Mouse (Mus musculus) ovary, adult 2 months (tissue): ENCODE results near the gene Mip. TPM values are rescaled to one million over a fixed set of nuclear protein-coding genes. Genes with fewer than 3 reads are reported as not detected.

ENCODE experiments used
- polyA plus RNA-seq: library from polyadenylated mRNA; depleted of rRNA; stranded (reverse); fragments of >200 nt; gene quantifications from 2 replicates; pipeline ENCODE4 v1.2.3, GENCODE M21; 2012; rRNA removed

The Mip gene
- 0.12 TPM in 1 of 2 replicates, not detected in the other for polyA plus RNA-seq

GRCm38 (mm10) chr10:128225538-128225937 lies at the start of gene Mip:
Gene Mip (plus strand): TSS chr10:128225838.

DNA sequence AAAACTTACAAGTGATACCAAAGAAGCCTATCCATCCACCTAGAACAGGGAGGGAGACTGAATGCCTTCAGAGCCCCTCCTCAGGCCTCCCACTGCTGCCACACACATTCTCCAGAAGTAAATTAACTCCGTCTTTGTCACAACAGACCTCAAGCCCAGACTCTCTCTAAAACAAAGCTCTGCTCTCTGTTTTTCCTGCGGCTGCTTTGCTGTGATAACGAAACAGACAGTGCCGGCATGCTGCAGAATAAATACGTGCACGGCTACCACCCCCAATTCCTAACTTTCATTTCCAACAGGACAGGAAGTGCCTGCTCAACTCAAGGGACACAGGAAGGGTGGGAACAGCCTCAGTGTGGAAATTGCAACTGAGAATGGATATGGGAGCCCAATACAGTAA lies 45.6 kb upstream of the Mip start, which contains the start of gene Rbms2:
TSS of gene Rbms2 (minus strand) at position 309 of the 400 bp plus-strand sequence.

DNA sequence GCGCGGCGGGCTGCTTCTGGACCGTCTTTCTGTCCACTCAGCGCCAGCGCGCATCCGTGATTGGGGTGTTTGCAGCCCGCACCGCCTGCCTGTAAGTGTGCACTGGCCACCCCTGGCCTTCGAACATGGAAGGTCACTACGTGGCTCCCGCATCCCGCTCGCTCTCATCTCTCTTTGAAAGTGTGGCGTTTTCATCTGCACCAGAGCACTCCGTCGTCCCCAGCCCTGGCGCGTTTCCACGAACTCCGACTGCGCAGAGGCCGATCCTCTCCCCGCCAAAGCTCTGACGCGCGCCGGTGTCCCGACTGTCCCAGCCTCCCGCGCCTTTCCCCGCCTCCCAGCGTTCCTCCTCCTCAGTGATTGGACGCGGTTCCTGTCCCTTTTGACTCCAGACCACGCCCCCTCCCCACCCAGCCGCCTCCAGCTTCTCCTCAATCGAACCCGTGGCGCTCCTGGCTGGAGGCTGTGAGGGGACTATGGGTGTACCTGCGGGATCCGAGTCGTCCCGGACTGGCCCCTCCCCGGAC lies 31.6 kb upstream of the Mip start, which contains the start of gene Gls2:
TSS of gene Gls2 (plus strand) at position 434 of the 527 bp plus-strand sequence.

GRCm38 (mm10) chr10:128211390-128212108 lies 14.1 kb upstream of the Mip start, which contains the start of gene Spryd4:
Gene Spryd4 (minus strand): TSS chr10:128211807.

GRCm38 (mm10) chr10:128231697-128232419 lies 6.2 kb downstream of the Mip start, which contains the start of gene Timeless:
Gene Timeless (plus strand): TSS chr10:128232065.

DNA sequence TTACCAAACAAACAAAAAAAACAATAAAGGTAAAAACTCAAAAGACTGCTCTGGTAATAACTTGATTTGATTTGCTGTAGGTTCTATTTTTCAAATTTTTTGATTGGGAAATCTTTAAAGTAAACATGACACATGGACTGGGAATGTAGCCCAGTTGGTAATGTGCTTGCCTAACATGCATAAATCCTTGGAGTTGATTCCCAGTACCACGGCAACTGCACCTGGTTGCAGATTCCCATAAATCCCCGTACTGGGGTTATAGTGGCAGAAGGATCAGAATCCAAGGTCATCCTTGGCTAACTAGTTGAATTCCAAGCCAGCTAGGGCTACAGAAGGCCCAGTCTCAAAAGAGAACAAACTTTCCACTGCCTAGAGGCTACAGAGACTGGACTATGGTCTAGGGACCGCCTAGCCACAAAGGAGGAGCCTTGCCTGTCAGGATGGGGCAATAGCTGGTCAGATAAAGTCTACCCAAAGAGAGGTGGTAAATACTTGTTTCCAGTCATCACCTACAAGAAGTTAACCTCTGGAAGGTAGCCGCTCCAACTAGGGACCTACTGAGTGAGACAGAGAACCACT lies 28.1 kb downstream of the Mip start, which contains the start of gene Apon:
TSS of gene Apon (plus strand) at position 420 of the 579 bp plus-strand sequence.

GRCm38 (mm10) chr10:128268371-128268770 lies 42.7 kb downstream of the Mip start, which contains the start of gene Apof:
Gene Apof (plus strand): TSS chr10:128268671.

DNA sequence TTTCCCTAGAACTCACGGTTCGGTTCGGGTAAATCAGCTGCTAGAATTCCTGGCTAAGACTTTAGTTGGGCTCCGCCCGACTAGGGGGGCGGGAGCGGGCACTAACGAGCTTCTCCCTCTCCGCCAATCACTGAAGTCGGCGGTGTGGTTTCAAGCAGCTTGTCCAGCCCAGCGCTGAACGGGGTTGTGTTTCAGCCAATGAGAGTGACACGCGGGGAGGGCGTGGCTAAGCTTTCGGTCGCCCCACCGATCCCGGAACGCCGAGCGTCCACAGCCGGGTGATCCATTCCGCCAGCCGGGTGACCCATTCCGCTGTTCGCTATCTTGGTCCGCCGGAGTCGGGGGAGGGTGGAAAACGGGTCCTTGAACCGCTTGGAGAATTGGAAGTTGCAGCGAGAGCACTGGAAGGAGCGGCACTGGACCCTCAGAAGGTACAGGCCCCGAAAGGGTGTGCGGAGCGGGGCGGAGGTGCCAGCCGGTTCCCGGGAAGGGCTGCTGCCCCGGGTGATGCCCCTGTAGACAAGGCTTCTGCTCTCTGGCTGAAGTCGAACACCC lies 44.7 kb downstream of the Mip start, which contains the start of gene Stat2:
TSS of gene Stat2 (plus strand) at position 273 of the 555 bp plus-strand sequence.

Other genes with a start within 250 kb of the Mip start
- 0.13 TPM in 1 of 2 replicates, not detected in the other for gene Hsd17b6, start 218.2 kb upstream of the Mip start, polyA plus RNA-seq
- gene Prim1, start 210.7 kb upstream of the Mip start, polyA plus RNA-seq, result 2.9 and 3.9 TPM in 2 replicates
- gene Naca, start 190.3 kb upstream of the Mip start, polyA plus RNA-seq, result 331 and 447 TPM in 2 replicates
- 112 and 146 TPM in 2 replicates for gene Ptges3, start 166.9 kb upstream of the Mip start, polyA plus RNA-seq
- gene Atp5b, start 142.6 kb upstream of the Mip start, polyA plus RNA-seq, result 3,893 and 4,487 TPM in 2 replicates
- 25.7 and 32.3 TPM in 2 replicates for gene Baz2a, start 134.3 kb upstream of the Mip start, polyA plus RNA-seq
- gene Rbms2, start 45.5 kb upstream of the Mip start, polyA plus RNA-seq, result 138 and 141 TPM in 2 replicates
- gene Gls2, start 31.4 kb upstream of the Mip start, polyA plus RNA-seq, result 5.7 TPM in 2 replicates
- gene Spryd4, start 14.0 kb upstream of the Mip start, polyA plus RNA-seq, result 10.6 and 15.3 TPM in 2 replicates
- gene Timeless, start 6.2 kb downstream of the Mip start, polyA plus RNA-seq, result 6.4 and 6.9 TPM in 2 replicates
- gene Apon, start 28.3 kb downstream of the Mip start, polyA plus RNA-seq, result 0.11 and 0.21 TPM in 2 replicates
- 2.3 and 6.0 TPM in 2 replicates for gene Apof, start 42.8 kb downstream of the Mip start, polyA plus RNA-seq
- gene Stat2, start 44.7 kb downstream of the Mip start, polyA plus RNA-seq, result 28.9 and 36.7 TPM in 2 replicates
- 0.29 and 0.61 TPM in 2 replicates for gene Il23a, start 72.9 kb downstream of the Mip start, polyA plus RNA-seq
- gene Pan2, start 77.5 kb downstream of the Mip start, polyA plus RNA-seq, result 24.5 and 31.2 TPM in 2 replicates
- gene Cnpy2, start 96.6 kb downstream of the Mip start, polyA plus RNA-seq, result 72.8 and 101 TPM in 2 replicates
- gene Cs, start 111.9 kb downstream of the Mip start, polyA plus RNA-seq, result 177 and 181 TPM in 2 replicates
- 138 and 189 TPM in 2 replicates for gene Coq10a, start 143.2 kb downstream of the Mip start, polyA plus RNA-seq
- gene Ankrd52, start 151.3 kb downstream of the Mip start, polyA plus RNA-seq, result 54.4 and 59.6 TPM in 2 replicates
- gene Slc39a5, start 175.4 kb downstream of the Mip start, polyA plus RNA-seq, result 0.21 and 0.40 TPM in 2 replicates
- 19.7 and 26.6 TPM in 2 replicates for gene Nabp2, start 185.7 kb downstream of the Mip start, polyA plus RNA-seq
- 50.0 and 57.7 TPM in 2 replicates for gene Rnf41, start 185.8 kb downstream of the Mip start, polyA plus RNA-seq
- gene Smarcc2, start 233.4 kb downstream of the Mip start, polyA plus RNA-seq, result 130 and 148 TPM in 2 replicates